ENCODE assay signal across 9 mouse cellular contexts in genomic region chr15:9132693-9133443, GRCm38 (mm10). TPM values are rescaled to one million over a fixed set of nuclear protein-coding genes. Genes with fewer than 3 reads are reported as not detected.
A peak's percentile ranks its signal among the peaks of the same experiment; 100 is the strongest.
DNase-seq lines count a peak whose midpoint lies in the region; ATAC-seq lines count a peak whose summit lies in the region.
"Had no signal": no experiment of that assay in that cellular context is flagged by ENCODE, and none has a peak within 500 bp of the region (broad histone marks: within the 10 kb centered on the region; RNA-seq: fewer than 3 reads in every experiment).

No protein-coding gene starts in this region.

- ATAC-seq in neural tube, embryonic 14.5 days (ENCODE audit: low read depth): 0 out of 2 replicates have a peak, but pooled peaks have one; percentile 29
- no peak for ATAC-seq in neural tube, embryonic 15.5 days (ENCODE audit: low FRiP score)

- WGBS in neural tube, embryonic 14.5 days: 86% methylated on average over 13 of the region's 13 CpGs
- 84% methylated on average over 13 of the region's 13 CpGs for WGBS in neural tube, embryonic 15.5 days

- peak; percentile 28 for DNase-seq in gastrocnemius, postnatal 10 days
- DNase-seq in gastrocnemius, postnatal 36 days: no peak
- peak; percentile 44 to 59 for DNase-seq in cerebellum, postnatal 14 days
- peak; percentile 13 for DNase-seq in retina, postnatal 7 days (ENCODE audit: low read depth, low spot score)
- no peak for DNase-seq in urinary bladder, adult 18-20 months (ENCODE audit: low spot score in 2 of 2)
- no peak for DNase-seq in lung, postnatal 36 days
- DNase-seq: lung, postnatal 10 days had no signal

- no peaks in the 10 kb centered on the region for H3K27me3 ChIP-seq in neural tube, embryonic 14.5 days (ENCODE audit: control insufficient read depth, insufficient read depth, low read length)
- H3K27me3 ChIP-seq in neural tube, embryonic 15.5 days (replicated peaks): no peaks in the 10 kb centered on the region

- H3K9ac ChIP-seq in neural tube, embryonic 14.5 days (replicated peaks; ENCODE audit: low read depth, low read length): no peak overlapping the region
- no peak overlapping the region for H3K9ac ChIP-seq in neural tube, embryonic 15.5 days (replicated peaks)

- H3K36me3 ChIP-seq in neural tube, embryonic 14.5 days (ENCODE audit: control insufficient read depth, insufficient read depth, low read length): peaks cover 10% of the 10 kb centered on the region; the same call in 1 of the 2 replicates
- H3K36me3 ChIP-seq in neural tube, embryonic 15.5 days: peaks cover 34% of the 10 kb centered on the region

- H3K4me1 ChIP-seq in neural tube, embryonic 14.5 days (ENCODE audit: control insufficient read depth, insufficient read depth, low read length): no peaks in the 10 kb centered on the region
- peaks cover 25% of the 10 kb centered on the region for H3K4me1 ChIP-seq in neural tube, embryonic 15.5 days

- H3K4me3 ChIP-seq in neural tube, embryonic 14.5 days (ENCODE audit: low read depth, low read length): no peak overlapping the region
- H3K4me3 ChIP-seq in neural tube, embryonic 15.5 days (replicated peaks): no peak overlapping the region

- no peak overlapping the region for H3K27ac ChIP-seq in neural tube, embryonic 14.5 days (ENCODE audit: low read depth, low read length)
- H3K27ac ChIP-seq in neural tube, embryonic 15.5 days (replicated peaks): no peak overlapping the region; the same call in 1 of the 2 replicates

- no peaks in the 10 kb centered on the region for H3K9me3 ChIP-seq in neural tube, embryonic 14.5 days (ENCODE audit: control insufficient read depth, low read length)
- H3K9me3 ChIP-seq in neural tube, embryonic 15.5 days (replicated peaks): no peaks in the 10 kb centered on the region

- intact Hi-C loops in gastrocnemius, postnatal 36 days (cut with DNase I): no loop called here

- no peak overlapping the region for H3K4me2 ChIP-seq in neural tube, embryonic 14.5 days (ENCODE audit: low read depth, low read length)
- no peak overlapping the region for H3K4me2 ChIP-seq in neural tube, embryonic 15.5 days

RNA-seq across cellular contexts. Expression of gene Lmbrd2, which starts 7.5 kb away (rescaled TPM):
- total RNA-seq in gastrocnemius, postnatal 10 days (2021): 10 to 100 TPM; 16.6 to 16.7 TPM
- 10 to 100 TPM; 13.8 TPM for total RNA-seq in gastrocnemius, postnatal 36 days (2021)
- 6.8 and 14.8 TPM in 2 replicates for polyA plus RNA-seq in neural tube, embryonic 14.5 days (2014; fragmentation: Nextera tagmentation; extraction: Ambion mirVana)
- polyA plus RNA-seq in neural tube, embryonic 15.5 days (2015; fragmentation: Nextera tagmentation; extraction: Ambion mirVana): 3.4 and 4.6 TPM in 2 replicates

RNA-seq across cellular contexts. Expression of gene Skp2, which starts 22.4 kb away (rescaled TPM):
- total RNA-seq in gastrocnemius, postnatal 10 days (2021): 1 to 10 TPM; 5.5 to 8.5 TPM
- total RNA-seq in gastrocnemius, postnatal 36 days (2021): under 1 TPM; 0.77 to 0.99 TPM
- 14.2 and 19.8 TPM in 2 replicates for polyA plus RNA-seq in neural tube, embryonic 14.5 days (2014; fragmentation: Nextera tagmentation; extraction: Ambion mirVana)
- polyA plus RNA-seq in neural tube, embryonic 15.5 days (2015; fragmentation: Nextera tagmentation; extraction: Ambion mirVana): 17.2 and 23.8 TPM in 2 replicates

Comparison
In these comparisons a context has a peak if more than half of its experiments do, and no peak if none do; other contexts are left out.
1. DNase-seq: peak in gastrocnemius, postnatal 10 days (single experiment), cerebellum, postnatal 14 days (2 of 2) and retina, postnatal 7 days (single experiment); none in gastrocnemius, postnatal 36 days (0 of 2), urinary bladder, adult 18-20 months (0 of 2) and lung, postnatal 36 days (single experiment).